Mouse (Mus musculus): Measurements from ENCODE around the gene Fam98c. TPM values are rescaled to one million over a fixed set of nuclear protein-coding genes. Genes with fewer than 3 reads are reported as not detected.
"Not testable (repeated sequence)": the region's sequence is repeated elsewhere in the genome, so short reads cannot be mapped to it uniquely, and the experiment has no call there.

The Fam98c gene
- 7.7 TPM for polyA plus RNA-seq (2012; fragmentation: generic; extraction: Trizol)
- long read RNA-seq, experiment 1, transcript Fam98c-209 (8 exons, 1,293 nt), result major isoform, 7 of 13 reads
- long read RNA-seq, experiment 1, partial matches to known transcripts, result 2 of 13 reads
- long read RNA-seq, experiment 1, other reads (novel, unspliced or antisense), result 1 of 13 reads
- long read RNA-seq, experiment 2, transcript Fam98c-209 (8 exons, 1,293 nt), result major isoform, 10 of 28 reads
- long read RNA-seq, experiment 2, transcript Fam98c-206 (7 exons, 2,169 nt), result minor isoform, 5 of 28 reads
- long read RNA-seq, experiment 2, partial matches to known transcripts, result 2 of 28 reads
- long read RNA-seq, experiment 2, other reads (novel, unspliced or antisense), result 8 of 28 reads

DNA sequence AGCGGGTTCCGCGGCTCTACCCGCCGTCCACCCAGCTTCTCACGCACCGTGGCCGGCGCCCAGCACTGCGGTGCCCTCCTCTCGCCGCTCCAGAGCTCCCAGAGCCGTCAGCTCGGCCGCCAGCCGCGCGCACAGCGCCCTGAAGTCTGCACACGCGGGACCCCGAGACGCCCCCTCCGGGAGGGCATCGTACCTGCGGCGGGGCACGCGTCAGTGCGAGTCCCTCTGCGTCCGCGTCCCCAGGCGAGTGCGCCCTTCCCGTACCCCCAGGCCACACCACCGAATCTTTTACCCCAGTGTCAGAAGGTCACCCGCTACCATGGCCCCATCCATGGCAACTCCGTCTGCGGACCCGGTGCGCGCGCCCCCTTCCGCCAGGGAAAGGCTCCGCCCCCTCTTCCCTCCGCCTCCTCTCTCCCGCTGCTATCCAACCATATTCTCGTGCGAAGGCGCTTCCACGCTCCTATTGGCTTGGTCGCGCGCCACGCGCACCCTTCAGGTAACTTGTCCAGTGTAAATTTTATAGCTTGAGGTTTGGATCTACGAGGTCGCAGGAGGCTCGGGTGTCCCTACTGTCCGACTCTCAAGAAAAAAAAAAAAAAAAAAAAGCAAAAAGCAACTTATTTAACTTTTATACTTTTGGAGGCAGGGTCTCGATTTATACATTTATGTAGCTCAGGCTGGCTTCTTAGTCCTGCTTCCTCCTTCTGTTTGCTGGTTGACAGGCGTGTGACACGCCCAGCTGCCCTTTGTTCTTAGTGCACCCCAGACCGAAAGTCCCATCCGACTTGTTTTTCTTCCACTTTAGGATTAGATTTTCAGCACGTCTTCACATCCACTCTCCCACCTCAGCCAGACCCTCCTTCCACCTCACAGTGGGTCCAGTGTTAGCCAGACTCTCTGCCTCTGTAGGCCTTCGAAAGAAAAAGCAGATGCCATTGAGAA is at the start of gene Fam98c:
Gene Fam98c (minus strand): TSS at position 397 of the 945 bp plus-strand sequence.
- Histone ChIP-seq H3K36me3 (ENCODE audit: control insufficient read depth, insufficient read depth) (no peaks in the 10 kb centered on the region), H3ac (ENCODE audit: control insufficient read depth, insufficient read length, low read depth) (peak within 1 kb of the TSS; percentile 64), H3K79me3 (ENCODE audit: low read depth) (no peaks in the 10 kb centered on the region), H3K79me2 (ENCODE audit: control insufficient read depth, insufficient read depth) (no peaks in the 10 kb centered on the region), H3K4me3 (ENCODE audit: insufficient read depth, poor library complexity, severe bottlenecking) (peak within 1 kb of the TSS; percentile 41), H3K27me3 (ENCODE audit: control insufficient read depth, insufficient read depth, insufficient read length) (no peaks in the 10 kb centered on the region)
- TF ChIP-seq MAX (IDR thresholded peaks at IDR 0.05) (no peak), FOSL1 (IDR thresholded peaks at IDR 0.05; ENCODE audit: insufficient read depth, low read length, poor library complexity, severe bottlenecking) (no peak), CEBPB (IDR thresholded peaks at IDR 0.05; ENCODE audit: low read depth) (no peak), CTCF (IDR thresholded peaks at IDR 0.05; ENCODE audit: control insufficient read depth, insufficient read depth, insufficient read length) (no peak), MYOD1 (IDR thresholded peaks at IDR 0.05; ENCODE audit: control insufficient read depth, insufficient read length, low read depth) (no peak), MYOG (IDR thresholded peaks at IDR 0.05; ENCODE audit: control insufficient read depth, extremely low read depth, insufficient read length) (no peak), USF1 (IDR thresholded peaks at IDR 0.05; ENCODE audit: low read depth) (no peak)

DNA sequence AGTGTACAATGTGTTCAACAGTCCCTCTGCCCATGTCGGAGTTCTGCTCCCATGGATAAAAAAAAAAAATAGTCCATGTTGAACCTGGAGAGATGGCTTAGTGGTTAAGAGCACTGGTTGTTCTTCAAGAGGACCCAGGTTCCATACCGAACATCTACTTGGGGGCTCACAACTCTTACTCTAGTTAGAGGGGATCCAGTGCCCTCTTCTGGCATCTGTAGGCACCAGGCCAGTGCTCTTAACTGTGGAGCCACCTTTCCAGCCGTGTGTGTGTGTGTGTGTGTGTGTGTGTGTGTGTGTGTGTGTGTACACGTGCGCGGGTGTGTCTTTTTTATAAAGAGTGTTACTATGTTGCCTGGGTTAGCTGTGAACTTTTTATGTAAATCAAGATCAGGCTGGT is 46.5 kb upstream of the Fam98c start:
- Histone ChIP-seq H3K27me3 (ENCODE audit: control insufficient read depth, insufficient read depth, insufficient read length) (peaks cover 3% of the 10 kb centered on the region), H3K79me2 (ENCODE audit: control insufficient read depth, insufficient read depth) (no peaks in the 10 kb centered on the region), H3K4me3 (ENCODE audit: insufficient read depth, poor library complexity, severe bottlenecking) (no peak overlapping the region), H3K79me3 (ENCODE audit: low read depth) (no peaks in the 10 kb centered on the region), H3ac (ENCODE audit: control insufficient read depth, insufficient read length, low read depth) (no peak overlapping the region), H3K36me3 (ENCODE audit: control insufficient read depth, insufficient read depth) (no peaks in the 10 kb centered on the region)
- no peak for TF ChIP-seq MYOG (IDR thresholded peaks at IDR 0.05; ENCODE audit: control insufficient read depth, extremely low read depth, insufficient read length)
- no peak for TF ChIP-seq USF1 (IDR thresholded peaks at IDR 0.05; ENCODE audit: low read depth)
- TF ChIP-seq MYOD1 (IDR thresholded peaks at IDR 0.05; ENCODE audit: control insufficient read depth, insufficient read length, low read depth), result no peak
- TF ChIP-seq FOSL1 (IDR thresholded peaks at IDR 0.05; ENCODE audit: insufficient read depth, low read length, poor library complexity, severe bottlenecking), result no peak
- no peak for TF ChIP-seq MAX (IDR thresholded peaks at IDR 0.05)
- no peak for TF ChIP-seq CEBPB (IDR thresholded peaks at IDR 0.05; ENCODE audit: low read depth)
- TF ChIP-seq CTCF (IDR thresholded peaks at IDR 0.05; ENCODE audit: control insufficient read depth, insufficient read depth, insufficient read length), result no peak

DNA sequence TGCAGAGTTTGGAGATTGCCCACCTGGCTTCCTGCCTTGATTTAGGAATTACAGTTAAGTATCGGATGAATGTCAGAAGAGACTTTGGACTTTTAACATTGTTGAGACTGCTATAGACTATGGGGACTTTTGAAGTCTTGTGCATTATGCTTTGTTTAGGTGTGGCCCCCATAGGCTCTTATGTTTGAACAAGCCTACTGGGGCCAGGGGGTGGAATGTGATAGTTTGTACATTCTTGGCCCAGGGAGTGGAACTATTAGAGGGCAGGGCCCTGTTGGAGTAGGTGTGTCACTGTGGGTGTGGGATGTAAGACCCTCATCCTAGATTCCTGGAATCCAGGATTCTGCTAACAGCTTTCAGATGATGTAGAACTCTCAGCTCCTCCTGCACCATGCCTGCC is 38.2 kb upstream of the Fam98c start:
- H3K36me3 ChIP-seq (ENCODE audit: control insufficient read depth, insufficient read depth); H3K79me2 ChIP-seq (ENCODE audit: control insufficient read depth, insufficient read depth); H3K79me3 ChIP-seq (ENCODE audit: low read depth); H3ac ChIP-seq (ENCODE audit: control insufficient read depth, insufficient read length, low read depth); H3K27me3 ChIP-seq (ENCODE audit: control insufficient read depth, insufficient read depth, insufficient read length); H3K4me3 ChIP-seq (ENCODE audit: insufficient read depth, poor library complexity, severe bottlenecking): not testable (repeated sequence)

DNA sequence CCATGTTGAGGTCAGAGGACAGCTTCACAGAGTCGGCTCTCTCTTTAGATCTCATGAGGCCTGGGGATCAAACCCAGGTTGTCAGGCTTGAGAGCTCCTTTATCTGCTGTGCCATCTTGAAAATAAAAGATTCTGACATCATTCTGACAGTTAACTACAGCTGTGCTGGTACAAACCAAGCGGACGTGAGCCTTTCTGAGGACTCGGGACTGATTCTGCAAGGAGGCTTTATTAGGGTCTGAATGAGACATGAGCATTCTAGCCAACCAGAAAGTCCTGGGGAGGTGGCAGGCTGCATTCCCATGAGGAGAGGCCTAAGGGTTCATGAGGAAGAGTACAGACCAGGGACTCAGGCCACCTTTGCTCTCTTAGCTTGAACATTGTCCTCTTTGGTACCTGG is 25.3 kb upstream of the Fam98c start:
- Histone ChIP-seq H3K79me2 (ENCODE audit: control insufficient read depth, insufficient read depth) (peaks cover 39% of the 10 kb centered on the region), H3K36me3 (ENCODE audit: control insufficient read depth, insufficient read depth) (peaks cover 15% of the 10 kb centered on the region), H3K79me3 (ENCODE audit: low read depth) (peaks cover 34% of the 10 kb centered on the region)
- H3K4me3 ChIP-seq (ENCODE audit: insufficient read depth, poor library complexity, severe bottlenecking); H3ac ChIP-seq (ENCODE audit: control insufficient read depth, insufficient read length, low read depth); H3K27me3 ChIP-seq (ENCODE audit: control insufficient read depth, insufficient read depth, insufficient read length): not testable (repeated sequence)

DNA sequence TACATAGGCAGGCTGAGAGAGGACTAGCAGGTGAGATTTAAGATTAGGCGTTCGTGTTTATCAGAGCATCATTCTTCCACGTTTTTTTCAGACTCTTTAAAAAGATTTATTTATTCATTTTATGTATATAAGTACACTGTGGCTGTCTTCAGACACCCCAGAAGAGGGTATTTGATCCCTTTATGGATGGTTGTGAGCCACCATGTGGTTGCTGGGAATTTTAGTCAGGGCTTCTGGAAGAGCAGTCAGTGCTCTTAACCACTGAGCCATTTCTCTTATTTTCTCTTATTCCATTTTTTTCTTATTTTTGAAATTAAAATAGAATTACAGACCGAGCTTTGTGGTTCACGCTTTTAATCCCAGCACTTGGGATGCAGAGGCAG is 24.8 kb upstream of the Fam98c start:
- Histone ChIP-seq H3K4me3 (ENCODE audit: insufficient read depth, poor library complexity, severe bottlenecking) (no peak overlapping the region), H3ac (ENCODE audit: control insufficient read depth, insufficient read length, low read depth) (no peak overlapping the region), H3K79me2 (ENCODE audit: control insufficient read depth, insufficient read depth) (peaks cover 44% of the 10 kb centered on the region), H3K36me3 (ENCODE audit: control insufficient read depth, insufficient read depth) (peaks cover 20% of the 10 kb centered on the region), H3K27me3 (ENCODE audit: control insufficient read depth, insufficient read depth, insufficient read length) (no peaks in the 10 kb centered on the region), H3K79me3 (ENCODE audit: low read depth) (peaks cover 34% of the 10 kb centered on the region)
- TF ChIP-seq MAX (IDR thresholded peaks at IDR 0.05) (no peak), CEBPB (IDR thresholded peaks at IDR 0.05; ENCODE audit: low read depth) (no peak), FOSL1 (IDR thresholded peaks at IDR 0.05; ENCODE audit: insufficient read depth, low read length, poor library complexity, severe bottlenecking) (no peak), CTCF (IDR thresholded peaks at IDR 0.05; ENCODE audit: control insufficient read depth, insufficient read depth, insufficient read length) (no peak), MYOD1 (IDR thresholded peaks at IDR 0.05; ENCODE audit: control insufficient read depth, insufficient read length, low read depth) (no peak), MYOG (IDR thresholded peaks at IDR 0.05; ENCODE audit: control insufficient read depth, extremely low read depth, insufficient read length) (no peak), USF1 (IDR thresholded peaks at IDR 0.05; ENCODE audit: low read depth) (no peak)
